Mouse (Mus musculus): Measurements from ENCODE around the gene Pik3cg. TPM values are rescaled to one million over a fixed set of nuclear protein-coding genes. Genes with fewer than 3 reads are reported as not detected.

Gene Pik3cg
- polyA plus RNA-seq, 1 experiment from 2014 or later: 1.2 TPM

DNA sequence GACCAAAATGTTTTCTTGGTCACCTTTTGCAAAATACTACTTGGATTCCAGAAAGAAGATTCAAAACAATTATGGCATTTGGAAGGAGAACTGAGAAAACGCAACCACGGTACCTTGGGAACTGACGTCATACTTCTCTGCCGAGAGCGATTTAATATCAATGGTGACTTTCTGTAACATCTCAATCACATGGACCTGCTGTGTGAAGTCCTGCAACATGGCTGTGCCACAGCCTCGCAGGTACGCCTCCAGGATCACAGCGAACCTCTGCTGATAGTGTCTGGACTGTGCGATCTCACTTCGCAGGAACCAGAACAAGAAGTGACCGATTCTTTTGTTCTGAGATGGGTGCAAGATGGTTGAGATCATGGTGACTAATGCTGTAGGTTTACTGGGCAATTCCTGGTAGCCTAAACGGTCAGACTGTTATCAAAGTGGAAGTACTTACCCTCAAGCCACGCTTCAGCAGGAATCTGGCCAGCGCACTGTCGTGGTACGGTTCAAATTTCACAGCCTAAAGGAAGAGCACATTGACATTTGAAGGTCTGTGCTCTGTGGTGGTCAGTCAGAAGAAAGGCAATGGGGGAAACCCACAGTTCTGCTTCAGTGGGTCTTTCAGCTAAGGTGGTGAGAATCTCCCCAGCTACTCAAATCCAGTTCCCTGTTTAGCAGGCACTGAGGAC is 7.9 kb downstream of the Pik3cg start:
- H3K9me3 ChIP-seq: no peaks in the 10 kb centered on the region
- no peaks in the 10 kb centered on the region for H3K36me3 ChIP-seq
- no peak overlapping the region for H3K4me2 ChIP-seq (replicated peaks)
- no peak for ATAC-seq (ENCODE audit: low FRiP score, low read depth)
- no peaks in the 10 kb centered on the region for H3K27me3 ChIP-seq (replicated peaks)
- H3K27ac ChIP-seq: no peak overlapping the region
- H3K4me1 ChIP-seq: 0 out of 2 replicates have a peak, but pooled peaks cover 2% of the 10 kb centered on the region
- 89% methylated on average over 16 of the region's 16 CpGs for WGBS
- no peak overlapping the region for H3K9ac ChIP-seq
- H3K4me3 ChIP-seq: no peak overlapping the region

DNA sequence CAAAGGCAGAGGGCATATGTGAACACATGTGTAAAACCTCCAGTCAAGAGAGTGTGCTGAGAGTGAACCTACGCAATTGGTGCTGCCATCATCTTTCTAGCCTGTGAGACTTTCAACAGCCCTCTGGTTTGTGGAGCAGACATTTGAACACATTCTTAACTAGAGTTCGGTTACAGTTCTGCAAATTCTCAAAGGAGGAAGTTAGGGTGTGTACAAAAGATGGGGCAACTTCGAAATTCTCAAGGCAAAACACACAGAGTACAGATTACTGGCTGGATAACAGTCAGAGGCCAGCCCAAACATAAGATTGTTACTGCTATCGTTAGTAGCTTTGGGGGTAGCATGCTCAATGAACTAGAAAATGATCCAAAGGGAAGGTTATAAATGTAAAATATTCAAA is 9.0 kb downstream of the Pik3cg start:
- WGBS: 84% methylated on average over 4 of the region's 4 CpGs
- no peak overlapping the region for H3K4me3 ChIP-seq
- no peaks in the 10 kb centered on the region for H3K27me3 ChIP-seq (replicated peaks)
- ATAC-seq (ENCODE audit: low FRiP score, low read depth): no peak
- H3K9ac ChIP-seq: no peak overlapping the region
- H3K27ac ChIP-seq: no peak overlapping the region
- 0 out of 2 replicates have a peak, but pooled peaks cover 2% of the 10 kb centered on the region for H3K4me1 ChIP-seq
- no peak overlapping the region for H3K4me2 ChIP-seq (replicated peaks)
- no peaks in the 10 kb centered on the region for H3K36me3 ChIP-seq
- H3K9me3 ChIP-seq: no peaks in the 10 kb centered on the region

DNA sequence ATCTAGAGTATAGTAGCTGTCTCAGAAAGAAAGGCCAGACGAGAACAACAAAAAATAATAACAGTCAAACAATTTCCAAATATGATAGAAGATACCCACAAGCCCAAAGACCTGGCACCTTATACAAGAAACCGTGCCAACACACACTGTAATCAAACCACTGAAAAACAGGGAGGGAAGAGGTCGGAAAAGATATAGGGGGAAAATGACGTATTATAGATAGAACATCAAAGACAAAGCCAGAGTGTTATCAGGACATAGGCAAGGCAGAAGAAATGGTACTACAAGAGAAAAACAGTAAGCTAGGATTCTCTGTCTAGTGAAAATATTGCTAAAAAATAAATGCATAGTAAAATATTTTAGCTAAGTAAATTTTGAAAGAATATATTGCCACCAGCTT is 10.4 kb downstream of the Pik3cg start:
- Histone ChIP-seq H3K27ac (no peak overlapping the region), H3K9ac (no peak overlapping the region), H3K36me3 (no peaks in the 10 kb centered on the region), H3K4me2 (replicated peaks) (no peak overlapping the region), H3K27me3 (replicated peaks) (no peaks in the 10 kb centered on the region), H3K4me1 (no peaks in the 10 kb centered on the region), H3K4me3 (no peak overlapping the region), H3K9me3 (no peaks in the 10 kb centered on the region)
- no peak for ATAC-seq (ENCODE audit: low FRiP score, low read depth)
- 90% methylated on average over 4 of the region's 4 CpGs for WGBS

DNA sequence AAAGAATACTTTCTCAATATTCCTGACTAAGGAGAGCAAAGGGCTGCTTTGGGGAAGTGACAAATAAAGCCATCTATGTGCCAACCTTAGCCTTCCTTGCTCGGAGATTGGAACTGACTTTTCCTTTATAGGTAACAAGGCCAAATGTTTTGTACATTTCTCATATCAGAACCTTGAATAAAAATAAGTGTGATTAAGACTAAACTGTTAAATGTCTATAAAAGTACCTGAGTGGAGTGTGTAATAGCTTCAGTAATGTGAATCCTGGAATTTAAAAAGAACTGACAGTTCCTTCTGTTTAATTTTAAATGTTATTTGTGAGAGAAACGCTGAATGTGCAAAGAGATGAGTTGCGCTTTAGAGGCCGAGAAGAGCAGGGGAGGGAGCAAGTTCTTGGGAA is 13.5 kb downstream of the Pik3cg start:
- H3K9ac ChIP-seq: no peak overlapping the region
- WGBS: 89% methylated on average over 4 of the region's 4 CpGs

DNA sequence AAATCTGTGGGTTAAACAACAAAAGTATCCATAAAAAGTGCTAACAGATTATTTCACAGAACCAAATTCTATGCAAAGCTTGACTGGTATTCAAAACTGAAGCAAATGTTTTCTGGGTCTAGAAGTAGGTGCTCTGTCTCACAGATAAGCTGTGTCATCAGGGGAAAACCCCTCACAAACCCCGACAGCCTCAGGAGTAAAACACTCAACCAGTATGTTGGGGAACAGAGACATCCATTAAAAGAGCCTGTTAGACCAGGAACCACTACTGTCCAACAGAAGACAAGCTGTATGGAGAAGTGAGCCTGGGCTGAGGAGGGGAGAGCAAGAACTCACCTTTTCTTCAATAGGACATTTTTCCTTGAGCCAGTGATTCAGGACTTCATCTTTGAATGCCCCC is 14.1 kb downstream of the Pik3cg start:
- Histone ChIP-seq H3K27ac (no peak overlapping the region), H3K4me1 (no peaks in the 10 kb centered on the region), H3K36me3 (no peaks in the 10 kb centered on the region), H3K9me3 (no peaks in the 10 kb centered on the region), H3K9ac (no peak overlapping the region), H3K27me3 (replicated peaks) (no peaks in the 10 kb centered on the region), H3K4me2 (replicated peaks) (no peak overlapping the region), H3K4me3 (no peak overlapping the region)
- WGBS: 84% methylated on average over 1 of the region's 1 CpGs
- ATAC-seq (ENCODE audit: low FRiP score, low read depth): no peak

More for the DNA sequence above, 13.5 kb downstream of the Pik3cg start:
- H3K4me3 ChIP-seq: no peak overlapping the region
- H3K27me3 ChIP-seq (replicated peaks): no peaks in the 10 kb centered on the region
- H3K9me3 ChIP-seq: no peaks in the 10 kb centered on the region
- H3K27ac ChIP-seq: no peak overlapping the region
- no peak for ATAC-seq (ENCODE audit: low FRiP score, low read depth)
- H3K4me2 ChIP-seq (replicated peaks): no peak overlapping the region
- no peaks in the 10 kb centered on the region for H3K4me1 ChIP-seq
- no peaks in the 10 kb centered on the region for H3K36me3 ChIP-seq

DNA sequence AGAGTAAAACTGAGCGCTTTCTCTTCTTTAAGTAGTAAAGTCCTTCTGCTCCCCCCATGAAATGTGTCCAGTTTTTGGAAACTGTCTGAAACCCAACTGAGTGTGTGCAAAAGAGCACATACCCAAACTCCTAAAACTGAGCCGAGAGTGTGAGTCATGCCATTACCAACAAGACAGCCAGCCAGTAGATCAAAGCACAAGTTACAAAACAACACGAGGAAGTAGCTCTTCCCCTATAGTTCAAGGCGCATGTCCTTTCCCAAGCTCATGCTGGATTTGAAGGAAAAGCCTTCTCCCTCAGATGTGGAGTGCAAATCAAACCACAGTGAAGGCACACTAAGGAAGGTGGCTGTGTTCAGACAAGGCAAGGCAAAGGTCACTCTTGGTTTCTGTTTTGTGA is 17.5 kb downstream of the Pik3cg start:
- Histone ChIP-seq H3K9ac (no peak overlapping the region), H3K4me1 (no peaks in the 10 kb centered on the region), H3K9me3 (no peaks in the 10 kb centered on the region), H3K36me3 (no peaks in the 10 kb centered on the region), H3K4me3 (no peak overlapping the region), H3K4me2 (replicated peaks) (no peak overlapping the region), H3K27me3 (replicated peaks) (no peaks in the 10 kb centered on the region), H3K27ac (no peak overlapping the region)
- WGBS: 81% methylated on average over 4 of the region's 4 CpGs
- no peak for ATAC-seq (ENCODE audit: low FRiP score, low read depth)

DNA sequence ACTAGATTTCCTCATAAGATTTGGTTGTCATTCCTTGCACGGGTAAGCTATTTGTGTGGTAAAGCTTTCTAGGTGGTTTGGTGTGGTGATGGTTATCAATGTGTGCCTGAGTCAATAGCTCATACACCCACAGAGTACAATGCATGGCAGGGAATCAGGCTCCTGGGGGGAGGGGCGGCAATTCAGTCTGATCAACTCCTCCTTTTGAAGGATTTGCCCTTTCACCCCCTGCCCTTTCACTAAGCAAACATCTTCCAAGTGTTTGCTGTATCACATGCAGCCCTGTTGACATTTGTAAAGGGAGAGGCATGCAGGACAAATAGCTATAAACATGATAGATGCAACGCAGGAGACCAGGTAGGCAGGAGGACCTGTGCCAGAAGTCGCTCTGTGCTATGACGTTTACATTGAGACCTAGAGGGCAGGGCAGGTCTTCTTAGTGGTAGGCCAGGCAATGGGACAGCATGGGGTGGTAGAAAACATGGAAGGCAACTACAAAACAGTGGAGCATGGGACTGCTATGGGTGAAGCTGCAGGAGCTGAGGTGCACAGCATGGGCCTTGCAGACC is 20.7 kb downstream of the Pik3cg start:
- no peak overlapping the region for H3K4me2 ChIP-seq (replicated peaks)
- WGBS: 72% methylated on average over 5 of the region's 5 CpGs
- H3K9ac ChIP-seq: no peak overlapping the region
- H3K36me3 ChIP-seq: no peaks in the 10 kb centered on the region
- H3K27ac ChIP-seq: no peak overlapping the region
- no peak overlapping the region for H3K4me3 ChIP-seq
- no peaks in the 10 kb centered on the region for H3K4me1 ChIP-seq
- no peak for ATAC-seq (ENCODE audit: low FRiP score, low read depth)
- no peaks in the 10 kb centered on the region for H3K27me3 ChIP-seq (replicated peaks)
- no peaks in the 10 kb centered on the region for H3K9me3 ChIP-seq

DNA sequence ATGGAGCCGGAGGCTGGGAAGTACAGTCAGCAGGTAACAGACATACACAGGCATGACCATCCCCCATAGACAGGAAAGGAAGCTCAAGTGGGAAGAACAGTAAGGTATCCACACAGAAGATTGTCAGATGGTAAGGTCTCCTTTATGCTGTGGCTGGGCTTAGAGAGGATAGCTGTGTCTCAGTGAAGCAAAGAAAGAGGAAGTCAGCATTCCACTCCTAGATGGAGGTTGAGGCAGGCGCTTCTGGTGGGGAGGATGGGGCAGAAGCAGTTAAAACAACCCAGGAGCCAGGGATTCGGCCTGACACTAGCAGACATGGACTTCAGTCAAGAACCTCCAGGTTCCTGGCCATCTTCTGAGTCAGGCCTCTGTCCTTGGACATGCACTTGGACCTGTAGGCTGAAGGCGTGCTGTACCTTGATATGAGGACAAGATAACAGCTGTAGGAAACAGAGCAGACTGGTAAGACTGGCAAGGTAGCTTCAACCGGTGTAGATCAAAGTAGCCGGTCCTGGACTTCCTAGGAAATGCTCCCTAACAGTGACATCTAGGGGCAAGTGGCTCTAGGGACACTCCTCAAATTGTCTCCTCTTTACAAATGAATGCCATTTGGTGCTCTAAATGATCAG is 21.7 kb downstream of the Pik3cg start:
- no peak overlapping the region for H3K9ac ChIP-seq
- H3K4me3 ChIP-seq: no peak overlapping the region
- WGBS: 86% methylated on average over 6 of the region's 6 CpGs
- no peaks in the 10 kb centered on the region for H3K36me3 ChIP-seq
- ATAC-seq (ENCODE audit: low FRiP score, low read depth): no peak
- H3K27ac ChIP-seq: no peak overlapping the region
- H3K9me3 ChIP-seq: no peaks in the 10 kb centered on the region
- no peak overlapping the region for H3K4me2 ChIP-seq (replicated peaks)
- H3K4me1 ChIP-seq: no peaks in the 10 kb centered on the region
- no peaks in the 10 kb centered on the region for H3K27me3 ChIP-seq (replicated peaks)

DNA sequence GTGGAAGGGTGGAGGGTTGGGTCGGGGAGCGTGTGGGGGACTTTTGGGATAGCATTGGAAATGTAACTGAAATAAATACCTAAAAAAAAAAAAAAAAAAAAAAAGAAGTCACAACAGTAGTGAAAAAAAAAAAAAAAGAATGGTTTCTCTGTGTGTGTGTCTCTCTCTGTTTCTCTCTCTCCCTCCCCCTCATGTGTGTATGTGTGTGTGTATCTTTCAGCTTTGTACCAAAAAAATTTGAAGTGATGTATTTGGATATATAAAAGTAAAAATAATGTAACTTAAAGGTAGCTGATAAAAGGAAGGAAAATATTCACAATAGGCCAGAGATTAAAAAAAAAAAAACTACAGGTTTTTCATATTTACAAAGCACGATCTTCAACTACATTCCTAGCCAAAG is 23.6 kb downstream of the Pik3cg start:
- no peaks in the 10 kb centered on the region for H3K4me1 ChIP-seq
- H3K4me3 ChIP-seq: no peak overlapping the region
- WGBS: 98% methylated on average over 3 of the region's 3 CpGs
- H3K9me3 ChIP-seq: no peaks in the 10 kb centered on the region
- H3K9ac ChIP-seq: no peak overlapping the region
- ATAC-seq (ENCODE audit: low FRiP score, low read depth): no peak
- H3K4me2 ChIP-seq (replicated peaks): no peak overlapping the region
- H3K27ac ChIP-seq: no peak overlapping the region
- H3K27me3 ChIP-seq (replicated peaks): no peaks in the 10 kb centered on the region
- no peaks in the 10 kb centered on the region for H3K36me3 ChIP-seq

DNA sequence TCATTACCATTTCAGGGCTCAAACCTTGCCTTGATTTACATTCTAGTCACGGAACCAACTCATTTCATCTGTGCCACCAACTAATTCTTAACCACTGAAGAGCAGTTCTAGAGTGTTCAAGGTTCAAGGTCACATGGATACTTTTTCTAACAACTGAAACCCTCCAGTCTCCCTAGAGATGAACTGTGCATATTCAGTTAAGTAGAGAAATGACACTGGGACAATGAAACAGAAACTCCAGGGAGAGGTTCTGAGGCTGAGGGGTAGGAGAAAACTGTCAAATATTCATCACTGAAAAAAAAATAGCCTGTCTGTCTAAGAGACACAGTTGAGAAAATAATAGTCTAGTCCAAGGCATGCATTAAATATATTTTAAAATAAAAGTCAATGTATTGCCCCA is 24.9 kb downstream of the Pik3cg start:
- no peak overlapping the region for H3K4me3 ChIP-seq
- H3K36me3 ChIP-seq: no peaks in the 10 kb centered on the region
- H3K4me1 ChIP-seq: no peaks in the 10 kb centered on the region
- no peak for ATAC-seq (ENCODE audit: low FRiP score, low read depth)
- no peak overlapping the region for H3K27ac ChIP-seq
- no peaks in the 10 kb centered on the region for H3K27me3 ChIP-seq (replicated peaks)
- H3K9ac ChIP-seq: no peak overlapping the region
- H3K9me3 ChIP-seq: no peaks in the 10 kb centered on the region
- WGBS: 58% methylated on average over 1 of the region's 1 CpGs
- H3K4me2 ChIP-seq (replicated peaks): no peak overlapping the region

DNA sequence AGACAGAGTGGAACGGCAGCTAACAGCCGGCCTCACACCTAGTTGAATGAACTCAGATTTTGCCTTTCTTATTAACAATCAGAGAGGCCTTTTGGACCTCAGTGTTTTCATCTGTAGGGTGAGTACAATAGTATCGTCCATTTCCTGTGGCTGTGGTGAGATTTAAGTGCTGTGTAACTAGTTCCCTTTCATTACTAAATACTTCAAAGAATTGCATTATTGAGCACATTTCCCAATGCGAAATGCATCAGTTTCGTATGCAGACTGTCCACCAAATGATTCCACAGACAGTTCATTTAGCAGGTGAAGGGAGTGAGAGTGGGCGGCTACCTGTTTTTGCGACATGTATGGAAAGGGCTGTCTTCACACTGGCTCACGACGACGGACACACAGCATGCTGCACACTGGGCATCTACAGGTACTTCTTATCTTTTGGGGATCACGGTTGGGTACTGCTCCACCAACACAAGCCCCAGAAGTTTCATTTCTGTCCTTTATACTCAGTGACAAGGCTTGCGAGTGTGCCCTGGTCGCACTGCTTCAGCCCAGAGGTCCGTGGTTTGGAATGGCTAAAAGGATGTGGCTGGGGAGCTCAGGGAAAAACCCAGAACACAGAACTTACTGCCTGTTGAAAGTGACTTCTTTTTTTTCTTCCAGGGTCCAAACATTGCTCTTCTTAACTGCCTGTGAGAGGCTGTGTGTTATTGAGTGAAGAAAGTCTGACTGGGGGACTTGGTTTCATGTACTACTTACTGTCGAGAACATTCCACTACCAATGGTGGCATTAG is 25.6 kb downstream of the Pik3cg start:
- H3K9ac ChIP-seq: no peak overlapping the region
- 89% methylated on average over 15 of the region's 15 CpGs for WGBS
- no peaks in the 10 kb centered on the region for H3K36me3 ChIP-seq
- no peaks in the 10 kb centered on the region for H3K9me3 ChIP-seq
- no peak overlapping the region for H3K27ac ChIP-seq
- no peak for ATAC-seq (ENCODE audit: low FRiP score, low read depth)
- H3K4me1 ChIP-seq: no peaks in the 10 kb centered on the region
- no peaks in the 10 kb centered on the region for H3K27me3 ChIP-seq (replicated peaks)
- no peak overlapping the region for H3K4me3 ChIP-seq
- H3K4me2 ChIP-seq (replicated peaks): no peak overlapping the region

DNA sequence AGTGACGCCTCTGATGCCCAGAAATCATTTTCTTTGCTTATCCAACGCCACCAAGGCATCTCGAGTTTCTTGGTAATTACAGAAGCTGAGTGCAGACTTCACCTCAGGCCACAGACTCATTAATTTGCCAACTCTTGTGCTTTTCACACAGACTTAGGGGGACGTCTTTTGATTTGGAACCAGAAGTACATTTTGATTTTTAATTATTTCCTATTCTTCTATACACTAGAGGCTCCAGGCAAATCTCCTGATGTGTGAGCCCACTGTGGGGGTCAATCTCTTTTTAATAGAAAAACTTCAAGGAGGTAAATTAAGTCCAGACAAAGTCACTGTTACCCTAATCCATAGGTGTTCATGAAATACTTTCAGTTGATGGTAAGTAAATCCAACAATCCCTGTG is 26.6 kb downstream of the Pik3cg start:
- no peak for ATAC-seq (ENCODE audit: low FRiP score, low read depth)
- no peak overlapping the region for H3K9ac ChIP-seq
- no peaks in the 10 kb centered on the region for H3K27me3 ChIP-seq (replicated peaks)
- H3K4me1 ChIP-seq: no peaks in the 10 kb centered on the region
- no peak overlapping the region for H3K4me3 ChIP-seq
- no peaks in the 10 kb centered on the region for H3K9me3 ChIP-seq
- WGBS: 77% methylated on average over 4 of the region's 4 CpGs
- no peak overlapping the region for H3K4me2 ChIP-seq (replicated peaks)
- H3K27ac ChIP-seq: no peak overlapping the region
- no peaks in the 10 kb centered on the region for H3K36me3 ChIP-seq

All from neural tube, embryonic 12.5 days (tissue).